Mouse (Mus musculus): ENCODE results near the gene Olfr251.

DNA sequence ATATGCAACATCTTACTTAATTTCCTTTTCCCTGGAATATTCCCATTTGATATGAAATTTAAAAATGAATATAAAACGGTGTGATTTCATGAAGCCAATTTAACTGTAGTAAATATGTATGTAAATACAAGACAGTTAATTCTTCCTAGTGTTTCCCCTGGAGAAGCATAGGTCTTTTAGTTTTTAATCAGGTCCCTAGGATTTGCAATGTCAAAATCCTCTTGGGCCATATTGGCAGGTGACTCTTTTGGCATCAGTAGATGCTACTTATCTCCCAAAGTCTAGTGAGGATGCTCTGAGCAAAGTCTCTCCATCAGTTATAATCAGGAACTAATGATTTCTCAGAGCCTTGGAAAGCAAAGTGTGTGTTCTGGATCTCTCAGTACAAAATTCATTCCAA lies 52.3 kb downstream of the Olfr251 start, which contains the start of gene Olfr901:
- TF ChIP-seq CTCF (IDR thresholded peaks at IDR 0.05; ENCODE audit: extremely low read depth, insufficient read length, insufficient replicate concordance, low read depth, low read length) (no peak), POLR2A (IDR thresholded peaks at IDR 0.05; ENCODE audit: low read depth, low read length) (no peak)
